Mouse (Mus musculus) erythroblast, embryonic 14.5 days (primary cell): ENCODE results near the gene Casd1. TPM values are rescaled to one million over a fixed set of nuclear protein-coding genes. Genes with fewer than 3 reads are reported as not detected.

Source experiments
- H3K27me3 ChIP-seq: 2 replicates; pipeline ENCODE4 v1.6.1; 2012; ENCODE audit warnings: inconsistent platforms; ENCODE audit not compliant: control insufficient read depth
- H3K36me3 ChIP-seq: 2 replicates; pipeline ENCODE4 v1.6.1; 2012; ENCODE audit warnings: mild to moderate bottlenecking, inconsistent platforms; ENCODE audit not compliant: control insufficient read depth
- H3K4me1 ChIP-seq: 2 replicates; pipeline ENCODE4 v1.6.1; 2012; ENCODE audit warnings: inconsistent platforms; ENCODE audit not compliant: control insufficient read depth
- H3K4me3 ChIP-seq: replicated peaks from 2 replicates; pipeline ENCODE3; 2012; ENCODE audit warnings: moderate library complexity, mild to moderate bottlenecking, inconsistent platforms
- H3K9me3 ChIP-seq: 2 replicates; pipeline ENCODE4 v1.6.1; 2012; ENCODE audit warnings: low read length, inconsistent platforms, mixed read lengths; ENCODE audit not compliant: control insufficient read depth
- GATA1 ChIP-seq: IDR thresholded peaks from 2 replicates; pipeline ENCODE4 v1.6.1; 2012; ENCODE audit warnings: low read length, inconsistent platforms, mixed read lengths
- TAL1 ChIP-seq: IDR thresholded peaks from 3 replicates; pipeline ENCODE4 v1.6.1; 2012; ENCODE audit warnings: low read length, inconsistent platforms, mixed read lengths
- polyA plus RNA-seq: library from polyadenylated mRNA; stranded (reverse); fragments of >175 nt; gene quantifications from 2 replicates; pipeline ENCODE4 v1.2.3, GENCODE M21; 2012

The Casd1 gene
- 0.07 and 0.11 TPM in 2 replicates for polyA plus RNA-seq

DNA sequence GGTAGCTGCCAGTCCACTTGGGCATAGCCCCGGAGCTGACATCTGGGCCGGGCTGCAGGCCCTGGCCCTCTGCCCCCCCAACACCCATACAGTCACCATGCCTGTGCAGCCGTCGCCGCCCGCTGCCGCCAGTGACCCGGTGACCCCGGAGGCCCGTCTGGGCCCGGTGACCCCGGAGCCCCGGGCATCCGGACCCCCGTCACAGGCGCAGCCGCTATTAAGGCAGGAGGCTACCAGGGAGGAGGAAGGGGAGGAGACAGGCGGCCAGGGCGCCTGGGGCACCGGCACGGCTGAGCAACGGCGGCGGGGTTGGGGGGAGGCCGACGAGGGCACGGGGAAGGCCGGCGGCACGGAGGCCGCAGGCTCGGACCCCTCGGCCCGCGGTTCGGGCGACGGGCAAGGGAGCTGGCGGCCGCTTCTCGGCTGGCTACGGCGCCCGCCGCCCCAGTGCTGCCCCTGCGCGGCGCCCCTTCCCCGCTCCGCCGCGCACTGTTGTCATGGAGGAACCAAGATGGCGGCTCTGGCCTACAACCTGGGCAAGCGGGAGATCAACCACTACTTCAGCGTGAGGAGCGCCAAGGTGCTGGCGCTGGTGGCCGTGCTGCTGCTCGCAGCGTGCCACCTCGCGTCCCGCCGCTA is at the start of gene Casd1:
TSS of gene Casd1 (plus strand) at position 182 of the 639 bp plus-strand sequence.
- Histone ChIP-seq H3K9me3 (no peaks in the 10 kb centered on the region), H3K4me1 (peaks cover 19% of the 10 kb centered on the region), H3K4me3 (peak within 1 kb of the TSS; percentile 91), H3K27me3 (no peaks in the 10 kb centered on the region; the same call in 1 of the 2 replicates), H3K36me3 (no peaks in the 10 kb centered on the region)
- TF ChIP-seq TAL1 (no peak), GATA1 (no peak)

DNA sequence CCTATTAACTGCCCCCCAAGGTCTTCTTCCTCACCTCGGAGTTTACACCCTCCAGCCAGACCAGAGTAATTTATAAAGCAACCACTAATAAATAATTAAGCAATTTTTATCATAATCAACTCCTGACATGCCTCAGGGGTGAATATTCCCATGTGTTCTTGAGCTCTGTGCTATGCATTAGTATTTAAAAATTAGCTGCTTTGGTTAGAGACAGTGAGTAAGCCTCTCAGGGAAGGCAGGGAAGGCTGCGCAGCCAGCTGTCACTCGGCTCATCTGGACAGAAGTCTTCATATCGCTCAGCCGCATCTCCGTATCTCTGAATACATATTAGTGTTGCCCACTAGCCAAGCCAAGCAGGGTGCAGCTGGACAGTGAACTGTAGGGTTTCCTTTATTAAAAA is 45.3 kb upstream of the Casd1 start:
- Histone ChIP-seq H3K36me3 (no peaks in the 10 kb centered on the region), H3K9me3 (no peaks in the 10 kb centered on the region), H3K4me1 (no peaks in the 10 kb centered on the region), H3K27me3 (no peaks in the 10 kb centered on the region), H3K4me3 (no peak overlapping the region)
- TF ChIP-seq GATA1 (no peak), TAL1 (no peak)

- no peaks in the 10 kb centered on the region for H3K27me3 ChIP-seq
- no peaks in the 10 kb centered on the region for H3K36me3 ChIP-seq
- H3K4me3 ChIP-seq = no peak overlapping the region
- H3K9me3 ChIP-seq = no peaks in the 10 kb centered on the region
- no peaks in the 10 kb centered on the region for H3K4me1 ChIP-seq
- no peak for TF ChIP-seq GATA1
- no peak for TF ChIP-seq TAL1
Measured at GRCm38 (mm10) chr6:4557086-4557485, 43.6 kb upstream of the Casd1 start.

- Histone ChIP-seq H3K36me3 (no peaks in the 10 kb centered on the region), H3K27me3 (no peaks in the 10 kb centered on the region), H3K4me1 (no peaks in the 10 kb centered on the region), H3K4me3 (no peak overlapping the region), H3K9me3 (no peaks in the 10 kb centered on the region)
- TF ChIP-seq GATA1 (no peak), TAL1 (no peak)
Measured at GRCm38 (mm10) chr6:4557678-4558077, 43.0 kb upstream of the Casd1 start.

GRCm38 (mm10) chr6:4561156-4561555 is 39.5 kb upstream of the Casd1 start:
- Histone ChIP-seq H3K27me3 (no peaks in the 10 kb centered on the region), H3K36me3 (no peaks in the 10 kb centered on the region), H3K4me1 (no peaks in the 10 kb centered on the region), H3K4me3 (no peak overlapping the region), H3K9me3 (no peaks in the 10 kb centered on the region)
- TF ChIP-seq GATA1 (no peak), TAL1 (no peak)

- no peaks in the 10 kb centered on the region for H3K36me3 ChIP-seq
- TF ChIP-seq TAL1 = no peak
- TF ChIP-seq GATA1 = no peak
- H3K4me1 ChIP-seq = no peaks in the 10 kb centered on the region
- H3K9me3 ChIP-seq = no peaks in the 10 kb centered on the region
- no peaks in the 10 kb centered on the region for H3K27me3 ChIP-seq
- no peak overlapping the region for H3K4me3 ChIP-seq
Measured at GRCm38 (mm10) chr6:4561621-4562020, 39.0 kb upstream of the Casd1 start.

DNA sequence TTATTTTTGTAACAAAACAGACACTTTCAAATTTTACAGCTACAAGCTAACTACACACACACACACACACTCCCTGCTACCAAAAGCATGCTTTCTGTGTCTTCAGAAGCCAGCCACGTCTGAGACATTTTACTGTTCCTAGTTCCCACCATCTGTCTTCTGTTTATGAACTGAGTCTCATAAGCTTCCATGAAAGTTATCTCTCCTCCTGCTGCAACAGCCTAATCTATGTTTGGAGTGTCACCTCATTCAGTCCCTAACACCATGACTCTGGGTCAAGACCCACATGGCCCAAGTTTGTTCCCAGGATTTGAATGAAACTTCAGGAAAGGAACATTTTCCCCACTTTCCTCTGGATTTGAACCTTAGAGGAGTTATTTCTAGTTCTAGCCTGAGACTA is 38.2 kb upstream of the Casd1 start:
- no peaks in the 10 kb centered on the region for H3K36me3 ChIP-seq
- no peaks in the 10 kb centered on the region for H3K4me1 ChIP-seq
- H3K9me3 ChIP-seq = no peaks in the 10 kb centered on the region
- no peak for TF ChIP-seq TAL1
- H3K27me3 ChIP-seq = no peaks in the 10 kb centered on the region
- H3K4me3 ChIP-seq = no peak overlapping the region

GRCm38 (mm10) chr6:4563477-4563876 is 37.2 kb upstream of the Casd1 start:
- no peaks in the 10 kb centered on the region for H3K4me1 ChIP-seq
- H3K4me3 ChIP-seq = no peak overlapping the region
- no peaks in the 10 kb centered on the region for H3K9me3 ChIP-seq
- no peaks in the 10 kb centered on the region for H3K36me3 ChIP-seq
- no peaks in the 10 kb centered on the region for H3K27me3 ChIP-seq
- no peak for TF ChIP-seq GATA1
- no peak for TF ChIP-seq TAL1

- H3K9me3 ChIP-seq = no peaks in the 10 kb centered on the region
- H3K4me3 ChIP-seq = no peak overlapping the region
- no peaks in the 10 kb centered on the region for H3K4me1 ChIP-seq
- no peaks in the 10 kb centered on the region for H3K27me3 ChIP-seq
- no peaks in the 10 kb centered on the region for H3K36me3 ChIP-seq
- TF ChIP-seq GATA1 (no peak), TAL1 (no peak)
Measured at GRCm38 (mm10) chr6:4570412-4570811, 30.2 kb upstream of the Casd1 start.

GRCm38 (mm10) chr6:4577756-4578155 is 22.9 kb upstream of the Casd1 start:
- Histone ChIP-seq H3K4me1 (no peaks in the 10 kb centered on the region), H3K36me3 (no peaks in the 10 kb centered on the region), H3K9me3 (no peaks in the 10 kb centered on the region), H3K4me3 (no peak overlapping the region), H3K27me3 (no peaks in the 10 kb centered on the region)
- TF ChIP-seq TAL1 (no peak), GATA1 (no peak)
